Mouse (Mus musculus): Measurements from ENCODE around the gene Rad54l2. TPM values are rescaled to one million over a fixed set of nuclear protein-coding genes. Genes with fewer than 3 reads are reported as not detected.

Rad54l2 gene
- 9.3 TPM for polyA plus RNA-seq (2014; fragmentation: Illumina TruSeq; extraction: RNeasy Lipid Tissue Mini Kit (QIAGEN cat#74804); ENCODE audit: low read depth, low replicate concordance)

GRCm38 (mm10) chr9:106788812-106789321 lies at the start of gene Rad54l2:
TSS of gene Rad54l2 (minus strand) at chr9:106789194.

GRCm38 (mm10) chr9:106821618-106822380 lies 32.8 kb upstream of the Rad54l2 start, which contains the start of gene Dcaf1:
TSS of gene Dcaf1 (plus strand) at chr9:106821874.

GRCm38 (mm10) chr9:106685249-106686101 lies 103.5 kb downstream of the Rad54l2 start, which contains the start of gene Tex264:
TSS of gene Tex264 (minus strand) at chr9:106685927.

GRCm38 (mm10) chr9:106655884-106656720 lies 132.9 kb downstream of the Rad54l2 start, which contains the start of gene Grm2:
TSS of gene Grm2 (minus strand) at chr9:106656082.

Other genes starting within 250 kb of the Rad54l2 start
- gene Iqcf3, start 227.6 kb downstream of the Rad54l2 start, polyA plus RNA-seq (2014; fragmentation: Illumina TruSeq; extraction: RNeasy Lipid Tissue Mini Kit (QIAGEN cat#74804); ENCODE audit: low read depth, low replicate concordance) = not detected
- not detected for gene Iqcf4, start 218.2 kb downstream of the Rad54l2 start, polyA plus RNA-seq (2014; fragmentation: Illumina TruSeq; extraction: RNeasy Lipid Tissue Mini Kit (QIAGEN cat#74804); ENCODE audit: low read depth, low replicate concordance)
- gene Iqcf6, start 162.6 kb downstream of the Rad54l2 start, polyA plus RNA-seq (2014; fragmentation: Illumina TruSeq; extraction: RNeasy Lipid Tissue Mini Kit (QIAGEN cat#74804); ENCODE audit: low read depth, low replicate concordance) = not detected
- gene Grm2, start 133.1 kb downstream of the Rad54l2 start, polyA plus RNA-seq (2014; fragmentation: Illumina TruSeq; extraction: RNeasy Lipid Tissue Mini Kit (QIAGEN cat#74804); ENCODE audit: low read depth, low replicate concordance) = not detected
- gene Tex264, start 103.3 kb downstream of the Rad54l2 start, polyA plus RNA-seq (2014; fragmentation: Illumina TruSeq; extraction: RNeasy Lipid Tissue Mini Kit (QIAGEN cat#74804); ENCODE audit: low read depth, low replicate concordance) = 2.6 TPM
- 24.9 TPM for gene Dcaf1, start 32.7 kb upstream of the Rad54l2 start, polyA plus RNA-seq (2014; fragmentation: Illumina TruSeq; extraction: RNeasy Lipid Tissue Mini Kit (QIAGEN cat#74804); ENCODE audit: low read depth, low replicate concordance)
- 13.2 TPM for gene Rbm15b, start 98.2 kb upstream of the Rad54l2 start, polyA plus RNA-seq (2014; fragmentation: Illumina TruSeq; extraction: RNeasy Lipid Tissue Mini Kit (QIAGEN cat#74804); ENCODE audit: low read depth, low replicate concordance)
- gene Manf, start 102.8 kb upstream of the Rad54l2 start, polyA plus RNA-seq (2014; fragmentation: Illumina TruSeq; extraction: RNeasy Lipid Tissue Mini Kit (QIAGEN cat#74804); ENCODE audit: low read depth, low replicate concordance) = 103 TPM